Mouse (Mus musculus) heart, embryonic 16.5 days (tissue): ENCODE data around the gene Areg. TPM values are rescaled to one million over a fixed set of nuclear protein-coding genes. Genes with fewer than 3 reads are reported as not detected.

ENCODE experiments used
- ATAC-seq: fragments of 200-750 bp; cut with Nextera tagmentation; replicated peaks from 2 replicates; pipeline ENCODE4 v1.8.0; 2017; ENCODE audit warnings: moderate number of reproducible peaks; ENCODE audit not compliant: insufficient read depth, low FRiP score; ENCODE audit errors: extremely low read depth
- H3K27ac ChIP-seq: fragments of 300-500 bp; sonication (generic); 2 replicates; pipeline ENCODE4 v1.5.1; 2014; ENCODE audit warnings: mild to moderate bottlenecking, low read length, control low read depth, moderate library complexity
- H3K27me3 ChIP-seq: fragments of 300-500 bp; sonication (generic); 2 replicates; pipeline ENCODE4 v1.6.1; 2014; ENCODE audit warnings: low read length, mixed read lengths; ENCODE audit not compliant: control insufficient read depth, insufficient read depth
- H3K36me3 ChIP-seq: fragments of 300-500 bp; sonication (generic); 2 replicates; pipeline ENCODE4 v1.6.1; 2014; ENCODE audit not compliant: control insufficient read depth, insufficient read depth
- H3K4me1 ChIP-seq: fragments of 300-500 bp; sonication (generic); 2 replicates; pipeline ENCODE4 v1.6.1; 2014; ENCODE audit warnings: low read length, mixed read lengths; ENCODE audit not compliant: control insufficient read depth, insufficient read depth
- H3K4me2 ChIP-seq: fragments of 300-500 bp; sonication (generic); 2 replicates; pipeline ENCODE4 v1.6.1; 2014; ENCODE audit warnings: low read depth, mild to moderate bottlenecking, control low read depth, low read length
- H3K4me3 ChIP-seq: fragments of 300-500 bp; sonication (generic); 2 replicates; pipeline ENCODE4 v1.5.1; 2014; ENCODE audit warnings: mild to moderate bottlenecking, control low read depth, low read length
- H3K9ac ChIP-seq: fragments of 300-500 bp; sonication (generic); 2 replicates; pipeline ENCODE4 v1.6.1; 2014; ENCODE audit warnings: low read length, control low read depth
- H3K9me3 ChIP-seq: fragments of 300-500 bp; sonication (generic); replicated peaks from 2 replicates; pipeline ENCODE4 v1.6.1; 2016; ENCODE audit warnings: low read length; ENCODE audit not compliant: control insufficient read depth
- WGBS: fragments of 180-500 bp; shearing (Covaris S2); extraction: QIAGEN DNeasy Blood & Tissue Kit; methylation state at CpG from one replicate; pipeline ENCODE4 v1.1.7; 2014; 5-methylcytosine and 5-hydroxymethylcytosine counted together
- polyA plus RNA-seq: library from polyadenylated mRNA; unstranded; fragments of >200 nt; fragmentation: Nextera tagmentation; extraction: Ambion mirVana; gene quantifications from 2 replicates; pipeline ENCODE4 v1.2.1, GENCODE M21; 2015

The Areg gene
- polyA plus RNA-seq, 1 experiment from 2014 or later, result 0.30 TPM

- ATAC-seq, result no peak
- 89% methylated on average over 1 of the region's 1 CpGs for WGBS
- H3K9ac ChIP-seq, result no peak overlapping the region
These were observed 7.6 kb downstream of the Areg start for GRCm38 (mm10) chr5:91147001-91147400.

GRCm38 (mm10) chr5:91148054-91148453 is 8.7 kb downstream of the Areg start:
- H3K4me2 ChIP-seq, result no peak overlapping the region
- whole genome bisulfite sequencing, result 47% methylated on average over 2 of the region's 2 CpGs
- ATAC-seq, result no peak
- no peaks in the 10 kb centered on the region for H3K36me3 ChIP-seq
- no peaks in the 10 kb centered on the region for H3K4me1 ChIP-seq
- H3K9ac ChIP-seq, result no peak overlapping the region
- no peaks in the 10 kb centered on the region for H3K9me3 ChIP-seq
- no peaks in the 10 kb centered on the region for H3K27me3 ChIP-seq
- no peak overlapping the region for H3K4me3 ChIP-seq
- no peak overlapping the region for H3K27ac ChIP-seq

More at GRCm38 (mm10) chr5:91147001-91147400, 7.6 kb downstream of the Areg start:
- Histone ChIP-seq H3K27ac (no peak overlapping the region), H3K4me3 (no peak overlapping the region), H3K4me2 (no peak overlapping the region), H3K27me3 (no peaks in the 10 kb centered on the region), H3K36me3 (no peaks in the 10 kb centered on the region), H3K9me3 (no peaks in the 10 kb centered on the region), H3K4me1 (no peaks in the 10 kb centered on the region)

DNA sequence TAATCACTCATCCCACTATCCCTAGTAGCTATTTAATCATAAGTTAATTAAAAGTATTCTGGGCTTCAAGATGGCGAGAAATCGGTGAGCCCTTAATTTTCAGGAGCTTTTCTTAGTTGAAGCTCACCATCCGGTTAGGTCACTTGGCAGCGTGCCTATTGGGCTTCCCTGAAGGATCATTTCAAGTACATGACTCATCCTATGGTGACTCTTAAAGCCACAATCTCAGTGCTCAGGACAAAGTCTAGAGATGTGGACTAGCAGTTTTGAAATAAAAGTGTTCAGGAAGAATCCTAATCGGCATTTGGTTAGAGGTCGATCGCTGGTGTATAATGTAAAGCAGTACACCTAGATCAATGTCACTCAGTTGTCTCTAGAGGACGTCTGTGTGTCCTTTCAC is 17.3 kb downstream of the Areg start:
- Histone ChIP-seq H3K27me3 (no peaks in the 10 kb centered on the region), H3K4me3 (no peak overlapping the region), H3K9ac (no peak overlapping the region), H3K4me2 (no peak overlapping the region), H3K9me3 (no peaks in the 10 kb centered on the region), H3K27ac (no peak overlapping the region), H3K36me3 (no peaks in the 10 kb centered on the region), H3K4me1 (no peaks in the 10 kb centered on the region)
- 69% methylated on average over 8 of the region's 8 CpGs for WGBS
- ATAC-seq, result no peak

DNA sequence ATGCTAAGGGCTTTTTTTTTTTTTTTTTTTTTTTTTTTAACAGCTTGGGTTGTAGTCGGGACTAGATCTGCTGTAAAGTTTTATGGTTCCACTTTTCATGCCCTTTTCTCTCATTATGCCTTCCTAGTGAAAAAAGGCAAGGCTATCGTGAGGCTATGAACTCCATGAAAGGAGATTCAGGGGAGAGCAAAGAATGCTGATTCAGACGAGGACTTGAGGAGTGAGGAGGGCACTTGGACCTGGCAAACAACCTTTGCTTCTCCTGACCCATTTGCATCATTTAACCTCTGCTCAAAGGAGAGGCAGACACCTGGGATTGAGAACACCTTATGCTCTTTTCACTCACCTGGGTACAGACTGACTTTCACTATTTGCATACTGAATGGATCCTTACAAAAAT is 17.8 kb downstream of the Areg start:
- no peaks in the 10 kb centered on the region for H3K27me3 ChIP-seq
- ATAC-seq, result no peak
- no peak overlapping the region for H3K4me3 ChIP-seq
- no peaks in the 10 kb centered on the region for H3K9me3 ChIP-seq
- no peaks in the 10 kb centered on the region for H3K36me3 ChIP-seq
- no peak overlapping the region for H3K4me2 ChIP-seq
- H3K27ac ChIP-seq, result no peak overlapping the region
- WGBS, result 49% methylated on average over 3 of the region's 3 CpGs
- no peak overlapping the region for H3K9ac ChIP-seq
- H3K4me1 ChIP-seq, result no peaks in the 10 kb centered on the region

GRCm38 (mm10) chr5:91162787-91163186 is 23.4 kb downstream of the Areg start:
- no peak overlapping the region for H3K4me3 ChIP-seq
- no peaks in the 10 kb centered on the region for H3K9me3 ChIP-seq
- H3K27ac ChIP-seq, result no peak overlapping the region
- no peak overlapping the region for H3K4me2 ChIP-seq
- 79% methylated on average over 4 of the region's 4 CpGs for WGBS
- no peaks in the 10 kb centered on the region for H3K27me3 ChIP-seq
- H3K9ac ChIP-seq, result no peak overlapping the region
- H3K4me1 ChIP-seq, result no peaks in the 10 kb centered on the region
- no peaks in the 10 kb centered on the region for H3K36me3 ChIP-seq
- ATAC-seq, result no peak

DNA sequence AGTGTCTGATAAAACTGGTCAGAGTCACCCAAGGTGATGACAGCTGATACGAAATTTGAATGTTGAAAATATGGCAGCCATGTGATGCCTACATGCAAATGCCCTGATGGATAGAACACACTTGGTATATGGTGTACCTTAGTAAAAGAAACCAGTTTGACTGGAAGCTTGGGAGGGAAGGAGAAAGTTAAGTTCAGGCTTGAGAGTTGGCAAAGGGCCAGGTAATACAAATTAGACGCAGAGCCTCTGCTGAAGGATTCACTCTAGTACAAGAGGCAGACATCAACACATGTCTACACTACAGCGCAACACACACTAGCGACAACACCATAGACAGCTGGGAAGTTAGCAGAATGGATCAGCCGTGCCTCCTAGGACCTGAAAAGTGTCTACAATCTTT is 27.2 kb downstream of the Areg start:
- Histone ChIP-seq H3K4me2 (no peak overlapping the region), H3K36me3 (no peaks in the 10 kb centered on the region), H3K9ac (no peak overlapping the region), H3K4me3 (no peak overlapping the region), H3K27me3 (no peaks in the 10 kb centered on the region), H3K4me1 (no peaks in the 10 kb centered on the region), H3K27ac (no peak overlapping the region), H3K9me3 (no peaks in the 10 kb centered on the region)
- WGBS, result 55% methylated on average over 5 of the region's 5 CpGs
- ATAC-seq, result no peak

GRCm38 (mm10) chr5:91176397-91176796 is 37.0 kb downstream of the Areg start:
- no peak for ATAC-seq
- H3K9me3 ChIP-seq, result no peaks in the 10 kb centered on the region

GRCm38 (mm10) chr5:91194572-91194971 is 55.2 kb downstream of the Areg start:
- H3K36me3 ChIP-seq, result no peaks in the 10 kb centered on the region
- 51% methylated on average over 3 of the region's 3 CpGs for WGBS
- no peak for ATAC-seq

More at GRCm38 (mm10) chr5:91176397-91176796, 37.0 kb downstream of the Areg start:
- H3K4me1 ChIP-seq, result no peaks in the 10 kb centered on the region
- no peak overlapping the region for H3K4me3 ChIP-seq
- H3K9ac ChIP-seq, result no peak overlapping the region
- no peaks in the 10 kb centered on the region for H3K27me3 ChIP-seq
- no peak overlapping the region for H3K4me2 ChIP-seq
- H3K36me3 ChIP-seq, result no peaks in the 10 kb centered on the region
- no peak overlapping the region for H3K27ac ChIP-seq

More at GRCm38 (mm10) chr5:91194572-91194971, 55.2 kb downstream of the Areg start:
- Histone ChIP-seq H3K27ac (no peak overlapping the region), H3K9ac (no peak overlapping the region), H3K9me3 (no peaks in the 10 kb centered on the region), H3K4me1 (no peaks in the 10 kb centered on the region), H3K4me2 (no peak overlapping the region), H3K27me3 (no peaks in the 10 kb centered on the region), H3K4me3 (no peak overlapping the region)
